Mouse (Mus musculus): ENCODE measurements around the gene Wnk2.
A peak's percentile ranks its signal among the peaks of the same experiment; 100 is the strongest.

Wnk2 gene

GRCm38 (mm10) chr13:49147858-49148226 is at the start of gene Wnk2:
Gene Wnk2, minus strand, starts transcription at chr13:49148014.
- peak; percentile 90 to 97 for DNase-seq

DNA sequence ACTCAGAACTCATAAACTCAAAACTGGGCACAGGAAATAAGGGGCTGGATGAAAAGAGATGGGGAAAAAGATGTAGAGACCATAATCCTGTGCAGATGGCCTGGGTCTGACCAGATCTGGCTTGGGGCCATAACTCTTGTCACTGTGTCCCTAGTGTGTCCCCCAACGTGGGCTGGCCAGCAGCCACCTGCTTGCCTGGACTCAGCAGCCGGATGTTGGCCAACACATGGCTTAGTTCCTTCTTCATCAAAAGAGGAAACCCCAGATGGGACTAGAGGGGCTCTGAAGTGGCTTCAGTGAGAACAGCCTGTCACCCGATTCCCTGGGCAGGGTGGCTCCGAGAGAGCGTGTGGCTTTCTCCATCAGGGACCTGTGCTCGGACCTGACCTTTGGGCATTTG is 49.0 kb upstream of the Wnk2 start:
- peak in 1 of 2 experiments; percentile 20 for DNase-seq

- DNase-seq: no peak
Observed at GRCm38 (mm10) chr13:49196211-49196610, 48.4 kb upstream of the Wnk2 start.

DNA sequence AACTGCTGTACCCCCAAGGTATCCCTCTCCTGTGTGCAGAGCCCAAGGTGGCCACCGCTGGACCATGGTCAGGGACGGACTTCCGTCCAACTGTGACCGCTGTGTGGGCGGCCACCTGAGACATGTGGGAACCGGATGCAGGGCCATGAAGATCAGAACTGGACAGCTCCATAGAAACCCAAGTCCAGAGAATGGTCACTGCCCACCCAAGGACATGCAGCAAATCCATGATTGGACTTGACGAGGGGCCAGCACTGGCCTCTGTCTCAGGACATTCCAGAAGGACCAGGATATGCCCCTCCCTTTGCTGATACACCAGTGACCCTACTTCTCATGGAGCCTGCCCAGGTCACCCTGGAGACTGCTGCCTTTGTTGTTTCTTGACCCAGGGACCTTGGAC is 47.8 kb upstream of the Wnk2 start:
- no peak for DNase-seq

DNA sequence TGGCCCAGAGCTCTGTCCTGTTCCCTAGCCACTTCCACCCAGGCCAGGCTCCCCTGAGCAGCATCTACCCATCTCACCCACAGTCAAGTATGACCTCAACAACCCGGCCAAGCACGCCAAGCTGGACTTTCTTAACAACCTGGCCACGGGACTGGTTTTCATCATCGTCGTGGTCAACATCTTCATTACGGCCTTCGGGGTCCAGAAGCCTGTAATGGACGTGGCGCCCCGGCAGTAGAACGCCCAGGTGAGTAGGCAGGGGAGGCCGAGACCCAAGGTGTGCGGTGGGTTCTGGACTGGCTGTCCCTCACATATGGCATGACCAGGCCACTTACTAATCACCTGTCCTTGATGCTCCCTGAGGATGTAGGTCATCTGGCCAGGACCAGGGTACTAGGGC is 47.0 kb upstream of the Wnk2 start:
- DNase-seq: no peak

DNA sequence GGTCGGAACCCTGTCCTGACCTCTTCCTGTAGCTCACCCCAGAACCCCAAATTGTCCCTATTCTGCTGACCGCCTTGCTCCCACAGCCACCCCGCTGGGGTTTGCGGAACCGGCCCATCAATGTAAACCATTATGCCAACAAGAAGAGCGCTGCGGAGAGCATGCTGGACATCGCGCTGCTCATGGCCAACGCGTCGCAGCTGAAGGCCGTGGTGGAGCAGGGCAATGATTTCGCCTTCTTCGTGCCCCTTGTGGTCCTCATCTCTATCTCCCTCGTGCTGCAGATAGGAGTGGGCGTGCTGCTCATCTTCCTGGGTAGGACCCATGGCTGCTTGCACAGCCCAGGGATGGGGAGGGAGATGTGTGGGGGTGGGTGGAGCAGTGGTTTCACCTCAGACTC is 45.8 kb upstream of the Wnk2 start:
- no peak for DNase-seq

GRCm38 (mm10) chr13:49192156-49192855 is 44.5 kb upstream of the Wnk2 start:
- no peak for DNase-seq

DNA sequence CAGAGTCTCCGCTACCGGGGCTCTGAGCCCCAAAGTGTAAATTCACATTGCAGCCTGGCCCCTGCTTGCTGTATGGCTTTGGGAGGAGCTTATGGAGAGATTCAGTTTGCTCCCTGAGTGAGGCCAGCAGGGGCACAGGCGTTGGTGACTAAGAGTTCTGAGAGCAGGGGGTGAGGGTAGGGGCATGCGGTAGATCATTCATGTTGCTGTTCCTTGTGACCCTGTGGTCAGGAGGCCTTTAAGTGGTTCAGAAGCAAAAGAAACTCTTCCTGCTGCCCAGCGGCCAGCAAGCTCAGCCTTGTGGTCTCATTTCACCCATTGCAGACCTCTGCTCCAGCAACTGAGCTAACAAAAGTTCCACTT is 43.8 kb upstream of the Wnk2 start:
- no peak for DNase-seq

DNA sequence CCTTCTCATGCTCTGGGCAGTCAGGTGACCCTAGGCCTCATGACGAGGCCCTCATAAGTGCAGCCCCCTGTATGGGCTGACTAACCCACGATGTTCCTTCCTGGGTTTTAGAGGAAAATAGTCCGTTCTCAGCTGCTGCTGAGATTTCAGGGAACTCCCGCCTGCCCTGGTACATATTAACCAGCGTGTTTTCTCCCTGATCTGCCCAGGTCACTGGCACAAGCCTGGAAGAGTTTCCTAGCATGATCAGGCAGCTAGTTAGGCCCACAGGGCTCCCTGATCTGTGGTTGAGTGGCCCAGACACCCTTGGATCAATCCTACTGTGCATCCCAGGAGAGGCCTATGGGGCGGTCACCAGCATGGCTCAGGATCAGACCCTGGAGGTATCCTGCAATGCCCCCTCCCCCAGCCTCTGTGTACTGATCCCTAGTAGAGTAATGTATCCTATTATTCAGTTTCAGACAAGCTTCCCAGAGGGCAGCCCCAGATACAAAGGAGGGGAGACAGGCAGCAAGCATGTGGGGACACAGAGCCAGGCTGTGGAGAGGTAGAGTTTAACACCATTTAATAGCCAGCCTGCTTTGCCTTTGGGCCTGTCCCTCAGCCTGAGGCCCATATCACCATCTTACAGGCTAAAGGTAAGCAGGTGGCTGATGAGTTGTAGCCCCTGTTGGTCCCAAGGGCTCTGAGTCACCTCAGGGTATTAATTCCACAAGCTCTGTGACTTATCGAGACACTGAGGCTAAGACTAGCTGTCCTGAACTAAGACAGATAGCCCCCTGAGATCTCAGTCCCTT is 43.3 kb upstream of the Wnk2 start:
- DNase-seq: no peak

- DNase-seq: no peak
Observed at GRCm38 (mm10) chr13:49189970-49190870, 42.4 kb upstream of the Wnk2 start.

DNA sequence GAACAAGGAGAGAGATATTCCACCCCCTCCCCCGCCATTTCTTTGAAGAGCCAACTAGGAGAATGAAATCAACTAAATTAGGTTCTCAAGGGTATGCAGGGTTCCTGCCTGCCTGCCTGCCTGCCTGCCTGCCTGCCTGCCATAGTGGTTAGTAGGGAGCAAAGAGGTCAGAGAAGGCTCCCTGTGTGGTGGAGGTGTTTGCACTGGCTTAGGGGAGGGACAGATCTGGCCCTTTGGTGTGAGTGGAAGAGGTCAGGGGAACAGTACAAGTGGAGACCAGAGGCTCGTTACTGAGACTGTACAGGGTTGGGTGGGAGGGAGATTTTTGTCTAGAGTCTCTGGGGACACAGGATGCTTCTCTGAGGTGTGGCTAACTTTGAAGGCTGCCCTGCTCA is 41.1 kb upstream of the Wnk2 start:
- no peak for DNase-seq

- DNase-seq: no peak
Observed at GRCm38 (mm10) chr13:49188219-49188965, 40.6 kb upstream of the Wnk2 start.

GRCm38 (mm10) chr13:49187288-49188218 is 39.7 kb upstream of the Wnk2 start, which contains the start of gene Ninj1:
Gene Ninj1, plus strand, starts transcription at chr13:49187485.
- peak; percentile 78 to 81 for DNase-seq

- DNase-seq: no peak
Observed at GRCm38 (mm10) chr13:49186798-49187287, 39.0 kb upstream of the Wnk2 start.

DNA sequence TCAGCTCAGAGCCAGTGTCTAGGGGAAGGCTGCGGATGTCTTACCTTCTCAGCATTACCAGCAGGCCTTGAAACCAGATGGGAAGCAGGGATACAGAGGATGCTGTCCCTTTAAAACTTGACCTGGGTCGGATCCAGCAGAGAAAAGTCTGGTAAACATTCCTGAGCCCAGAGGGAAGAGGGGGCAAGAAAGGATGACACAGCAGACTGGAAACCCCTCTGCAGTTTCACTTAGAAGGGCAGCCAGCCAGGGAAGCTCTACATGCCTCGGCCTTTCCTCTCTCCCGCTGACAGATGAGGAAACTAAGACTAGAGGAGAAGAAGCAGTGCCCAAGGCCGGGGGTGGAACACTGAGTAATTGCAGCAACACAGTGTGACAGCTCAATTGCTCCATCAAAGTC is 35.8 kb upstream of the Wnk2 start:
- no peak for DNase-seq

- DNase-seq: no peak
Observed at GRCm38 (mm10) chr13:49183161-49183560, 35.3 kb upstream of the Wnk2 start.

GRCm38 (mm10) chr13:49181411-49181984 is 33.7 kb upstream of the Wnk2 start:
- DNase-seq: peak; percentile 83 to 85

- DNase-seq: no peak
Observed at GRCm38 (mm10) chr13:49180691-49181090, 32.9 kb upstream of the Wnk2 start.

DNA sequence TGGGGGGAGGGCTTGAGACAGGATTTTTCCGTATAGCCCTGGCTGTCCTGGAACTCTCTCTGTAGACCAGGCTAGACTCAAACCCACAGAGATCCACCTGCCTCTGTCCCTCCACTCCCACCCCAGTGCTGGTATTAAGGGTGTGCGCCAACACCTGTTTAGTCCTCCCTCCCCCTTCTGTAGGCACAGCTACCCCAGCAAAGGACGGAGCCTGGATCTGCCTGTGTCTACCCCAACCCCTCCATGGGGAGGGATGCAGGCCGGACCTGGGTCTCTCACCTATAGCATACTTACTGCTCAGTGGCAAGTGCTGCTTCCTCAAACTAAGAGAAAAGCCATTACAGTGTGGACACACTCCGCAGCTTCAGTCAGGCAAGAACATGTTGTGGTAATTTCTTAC is 32.5 kb upstream of the Wnk2 start:
- DNase-seq: no peak

DNA sequence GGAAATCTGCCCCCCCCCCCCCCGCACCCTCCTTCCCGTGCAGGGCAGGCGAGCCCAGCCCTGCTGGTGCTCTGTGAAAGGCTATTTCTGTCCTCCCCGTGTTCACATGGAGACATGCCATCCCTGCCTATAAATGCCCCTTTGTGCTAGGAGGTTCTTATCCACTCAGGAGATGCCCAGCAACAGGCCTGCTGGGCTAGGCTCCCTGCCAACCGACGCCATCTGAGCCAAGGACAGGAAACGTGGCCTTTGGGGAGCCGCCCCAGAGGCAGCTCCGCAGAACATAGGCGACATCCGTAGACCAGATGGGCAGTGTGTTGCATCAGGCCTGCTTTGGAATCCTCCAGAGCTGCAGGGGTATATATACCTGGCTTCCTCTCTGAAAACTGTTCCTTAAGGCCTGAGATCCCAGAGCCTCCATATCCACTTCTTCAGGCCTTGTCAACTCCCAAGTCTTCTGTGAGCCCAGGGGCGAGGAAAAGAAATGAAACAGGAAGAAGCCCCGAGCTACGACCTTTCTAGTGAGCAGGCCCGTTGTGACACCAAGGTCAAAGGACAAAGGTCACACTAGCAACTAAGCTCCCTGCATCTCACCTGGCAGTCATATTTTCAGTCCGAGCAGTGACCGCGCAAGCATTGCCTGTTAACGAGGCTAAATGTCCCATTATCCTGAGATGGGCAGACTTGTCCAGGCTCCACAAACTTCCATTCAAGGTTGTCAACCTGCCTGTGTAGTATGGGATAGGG is 31.2 kb upstream of the Wnk2 start:
- DNase-seq: peak; percentile 90

Data from cerebellum, adult 18-20 months (tissue).